30 mouse cellular contexts compared by ENCODE assay signal in the genomic region with DNA sequence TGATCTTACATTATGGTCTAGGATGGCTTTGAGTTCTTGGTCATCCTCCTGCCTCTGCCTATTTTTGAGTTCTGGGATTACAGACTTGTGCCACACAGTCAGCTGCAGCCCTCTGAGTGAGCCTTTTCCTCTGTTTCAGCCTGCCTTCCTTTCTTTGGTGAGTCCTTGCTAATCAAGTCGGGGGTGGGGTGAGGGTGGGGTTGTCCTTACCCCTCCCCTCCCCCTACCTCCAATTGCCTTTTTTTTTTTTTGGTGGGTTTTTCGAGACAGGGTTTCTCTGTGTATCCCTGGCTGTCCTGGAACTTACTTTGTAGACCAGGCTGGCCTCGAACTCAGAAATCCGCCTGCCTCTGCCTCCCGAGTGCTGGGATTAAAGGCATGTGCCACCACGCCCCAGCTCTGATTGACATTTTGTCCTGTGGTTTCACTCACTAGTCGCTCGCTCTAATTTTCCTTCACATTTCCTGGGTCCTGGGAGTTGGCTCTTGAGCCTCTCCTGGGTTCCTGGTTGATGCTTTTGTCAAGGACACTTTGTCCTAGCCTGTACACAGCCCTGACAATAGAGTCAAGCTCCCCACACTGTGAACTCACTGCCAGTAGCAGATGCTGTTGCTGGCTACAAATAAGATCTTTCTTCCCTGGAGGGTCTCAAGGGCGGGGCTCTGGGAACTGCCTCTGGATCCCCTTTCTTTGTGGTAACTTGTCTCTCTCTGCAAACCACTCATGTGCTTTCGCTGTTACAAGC. TPM values are rescaled to one million over a fixed set of nuclear protein-coding genes. Genes with fewer than 3 reads are reported as not detected.
DNase-seq lines count a peak whose midpoint lies in the region; ATAC-seq and TF ChIP-seq lines count a peak whose summit lies in the region.
"Had no signal": no experiment of that assay in that cellular context is flagged by ENCODE, and none has a peak within 500 bp of the region (broad histone marks: within the 10 kb centered on the region; RNA-seq: fewer than 3 reads in every experiment).

No protein-coding gene starts in this region.

- H3K4me3 ChIP-seq in E14TG2a.4 (replicated peaks; ENCODE audit: low read length), result peak overlapping the region; percentile 45
- H3K4me3 ChIP-seq in heart, embryonic 12.5 days, result no peak overlapping the region
- H3K4me3 ChIP-seq: embryonic facial prominence, embryonic 13.5 days; embryonic facial prominence, embryonic 15.5 days; erythroblast, embryonic 14.5 days; forebrain, embryonic 10.5 days; forebrain, embryonic 12.5 days had no signal

- DNase-seq in ES-CJ7 (ENCODE audit: low read depth, low spot score) (peak; percentile 94), R1 (ENCODE audit: low read depth, low spot score) (peak; percentile 94), ZHBTc4 (ENCODE audit: low read depth, low spot score) (peak; percentile 87)
- DNase-seq in kidney, adult 9 months, result no peak
- DNase-seq in lung, postnatal 36 days, result no peak
- DNase-seq: adrenal gland, adult 2 months; adrenal gland, postnatal 10 days; adrenal gland, postnatal 25 days; B cell, adult 2 months; cerebellum, adult 11 months; cerebellum, adult 18-20 months; cerebellum, adult 8-10 months; cerebellum, adult 9-11 months; cerebellum, postnatal 14 days; cerebellum, postnatal 36 days; embryo, embryonic 11 days had no signal

- no peaks in the 10 kb centered on the region for H3K27me3 ChIP-seq in E14TG2a.4 (ENCODE audit: insufficient read depth, low read length)
- H3K27me3 ChIP-seq in heart, embryonic 12.5 days (replicated peaks), result no peaks in the 10 kb centered on the region
- H3K27me3 ChIP-seq: CH12.LX; embryonic facial prominence, embryonic 13.5 days; embryonic facial prominence, embryonic 15.5 days; forebrain, embryonic 12.5 days; Patski had no signal

- TF ChIP-seq CTCF in E14TG2a.4 (conservative IDR thresholded peaks at IDR 0.05; ENCODE audit: low read length), result no peak

- H3K9me3 ChIP-seq in E14TG2a.4 (ENCODE audit: low read length), result no peaks in the 10 kb centered on the region
- no peaks in the 10 kb centered on the region for H3K9me3 ChIP-seq in heart, embryonic 12.5 days (replicated peaks)
- H3K9me3 ChIP-seq: embryonic facial prominence, embryonic 13.5 days; embryonic facial prominence, embryonic 15.5 days; forebrain, embryonic 10.5 days; forebrain, embryonic 12.5 days; G1E had no signal

- no peak overlapping the region for H3K9ac ChIP-seq in heart, embryonic 12.5 days
- H3K9ac ChIP-seq: embryonic facial prominence, embryonic 13.5 days; embryonic facial prominence, embryonic 15.5 days; forebrain, embryonic 12.5 days had no signal

- WGBS in heart, embryonic 12.5 days, result 84% methylated on average over 10 of the region's 10 CpGs

- H3K27ac ChIP-seq in heart, embryonic 12.5 days (ENCODE audit: poor library complexity, severe bottlenecking), result no peak overlapping the region
- H3K27ac ChIP-seq: embryonic facial prominence, embryonic 13.5 days; embryonic facial prominence, embryonic 15.5 days; forebrain, embryonic 10.5 days; forebrain, embryonic 12.5 days had no signal

- H3K4me1 ChIP-seq in E14TG2a.4 (replicated peaks; ENCODE audit: low read depth, low read length), result peaks cover 92% of the 10 kb centered on the region
- peaks cover 24% of the 10 kb centered on the region for H3K4me1 ChIP-seq in heart, embryonic 12.5 days (replicated peaks)
- H3K4me1 ChIP-seq: embryonic facial prominence, embryonic 15.5 days; forebrain, embryonic 12.5 days had no signal

- no peak overlapping the region for H3K4me2 ChIP-seq in heart, embryonic 12.5 days
- H3K4me2 ChIP-seq: embryonic facial prominence, embryonic 13.5 days; embryonic facial prominence, embryonic 15.5 days; forebrain, embryonic 12.5 days had no signal

- 0 out of 2 replicates have a peak, but pooled peaks cover 3% of the 10 kb centered on the region for H3K36me3 ChIP-seq in E14TG2a.4 (ENCODE audit: insufficient read depth, low read length)
- H3K36me3 ChIP-seq in heart, embryonic 12.5 days, result no peaks in the 10 kb centered on the region; the same call in 1 of the 2 replicates
- H3K36me3 ChIP-seq: embryonic facial prominence, embryonic 13.5 days; embryonic facial prominence, embryonic 15.5 days; forebrain, embryonic 10.5 days; forebrain, embryonic 12.5 days had no signal

- no peak for ATAC-seq in heart, embryonic 12.5 days (ENCODE audit: insufficient number of reproducible peaks, low FRiP score)
- ATAC-seq: CD4-positive, CD25-positive, alpha-beta regulatory T cell, adult 4 months; forebrain, embryonic 14.5 days; forebrain, embryonic 16.5 days; Patski had no signal

RNA-seq across cellular contexts. Expression of a gene that starts 13.6 kb away (rescaled TPM):
- polyA plus RNA-seq in heart, embryonic 12.5 days (2016; fragmentation: Nextera tagmentation; extraction: Ambion mirVana), result 0.87 and 1.1 TPM in 2 replicates

RNA-seq across cellular contexts. Expression of a gene that starts 36.4 kb away (rescaled TPM):
- polyA plus RNA-seq in heart, embryonic 12.5 days (2016; fragmentation: Nextera tagmentation; extraction: Ambion mirVana), result 0.46 TPM in 1 of 2 replicates, not detected in the other
- polyA plus RNA-seq: adrenal gland, adult 2 months; CD4-positive, CD25-positive, alpha-beta regulatory T cell, adult 4 months; embryonic facial prominence, embryonic 11.5 days; erythroblast, embryonic 14.5 days; forebrain, embryonic 10.5 days; G1E had no signal

RNA-seq across cellular contexts. Expression of a gene that starts 45.0 kb away (rescaled TPM):
- polyA plus RNA-seq in heart, embryonic 12.5 days (2016; fragmentation: Nextera tagmentation; extraction: Ambion mirVana), result 7.0 and 7.9 TPM in 2 replicates

RNA-seq across cellular contexts. Expression of a gene that starts 57.3 kb away (rescaled TPM):
- polyA plus RNA-seq in heart, embryonic 12.5 days (2016; fragmentation: Nextera tagmentation; extraction: Ambion mirVana), result 208 and 211 TPM in 2 replicates

RNA-seq across cellular contexts. Expression of a gene that starts 59.5 kb away (rescaled TPM):
- 30.3 and 32.7 TPM in 2 replicates for polyA plus RNA-seq in heart, embryonic 12.5 days (2016; fragmentation: Nextera tagmentation; extraction: Ambion mirVana)

Comparison
In these comparisons a context has a peak if more than half of its experiments do, and no peak if none do; other contexts are left out.
1. DNase-seq: peak in ES-CJ7 (single experiment), R1 (single experiment) and ZHBTc4 (single experiment); none in kidney, adult 9 months (single experiment) and lung, postnatal 36 days (single experiment).